Mouse (Mus musculus): Measurements from ENCODE around the gene Zfp459. TPM values are rescaled to one million over a fixed set of nuclear protein-coding genes. Genes with fewer than 3 reads are reported as not detected.
"Not testable (repeated sequence)": the region's sequence is repeated elsewhere in the genome, so short reads cannot be mapped to it uniquely, and the experiment has no call there.

The Zfp459 gene
- polyA plus RNA-seq (2012; rRNA removed): 0.34 and 0.97 TPM in 2 replicates

GRCm38 (mm10) chr13:67421207-67421857 is at the start of gene Zfp459:
Gene Zfp459, minus strand, starts transcription at chr13:67421418.
- peak; percentile 49 for DNase-seq (ENCODE audit: low read depth)

GRCm38 (mm10) chr13:67469274-67469673 is 48.1 kb upstream of the Zfp459 start:
- no peak for DNase-seq (ENCODE audit: low read depth)

GRCm38 (mm10) chr13:67463506-67464185 is 42.4 kb upstream of the Zfp459 start:
- not testable (repeated sequence) for DNase-seq (ENCODE audit: low read depth)

GRCm38 (mm10) chr13:67452021-67452309 is 30.7 kb upstream of the Zfp459 start:
- no peak for DNase-seq (ENCODE audit: low read depth)

GRCm38 (mm10) chr13:67451172-67452020 is 30.2 kb upstream of the Zfp459 start, which contains the start of gene Zfp874a:
Gene Zfp874a, minus strand, starts transcription at chr13:67451624.
- peak; percentile 61 for DNase-seq (ENCODE audit: low read depth)

GRCm38 (mm10) chr13:67437095-67437494 is 15.9 kb upstream of the Zfp459 start:
- not testable (repeated sequence) for DNase-seq (ENCODE audit: low read depth)

- no peak for DNase-seq (ENCODE audit: low read depth)
Observed at GRCm38 (mm10) chr13:67428116-67428515, 6.9 kb upstream of the Zfp459 start.

- not testable (repeated sequence) for DNase-seq (ENCODE audit: low read depth)
Observed at GRCm38 (mm10) chr13:67425699-67426098, 4.5 kb upstream of the Zfp459 start.

- not testable (repeated sequence) for DNase-seq (ENCODE audit: low read depth)
Observed at GRCm38 (mm10) chr13:67422532-67422931, 1.3 kb upstream of the Zfp459 start.

- no peak for DNase-seq (ENCODE audit: low read depth)
Observed at GRCm38 (mm10) chr13:67420558-67421206, 536 bp downstream of the Zfp459 start.

GRCm38 (mm10) chr13:67416811-67417210 is 4.4 kb downstream of the Zfp459 start:
- DNase-seq (ENCODE audit: low read depth): no peak

- no peak for DNase-seq (ENCODE audit: low read depth)
Observed at GRCm38 (mm10) chr13:67415759-67416158, 5.5 kb downstream of the Zfp459 start.

- not testable (repeated sequence) for DNase-seq (ENCODE audit: low read depth)
Observed at GRCm38 (mm10) chr13:67413634-67414033, 7.6 kb downstream of the Zfp459 start.

- DNase-seq (ENCODE audit: low read depth): not testable (repeated sequence)
Observed at GRCm38 (mm10) chr13:67399183-67399903, 21.9 kb downstream of the Zfp459 start, which contains the start of gene Zfp429. Gene Zfp429, minus strand, starts transcription at chr13:67399819.

- not testable (repeated sequence) for DNase-seq (ENCODE audit: low read depth)
Observed at GRCm38 (mm10) chr13:67376255-67376654, 45.0 kb downstream of the Zfp459 start.

GRCm38 (mm10) chr13:67375050-67375911 is 45.9 kb downstream of the Zfp459 start, which contains the start of the genes Gm28041 and Zfp456:
Gene Gm28041, minus strand, starts transcription at chr13:67375733.
Gene Zfp456, minus strand, starts transcription at chr13:67375810.
- DNase-seq (ENCODE audit: low read depth): peak; percentile 33

- DNase-seq (ENCODE audit: low read depth): peak; percentile 77
Observed at GRCm38 (mm10) chr13:67360131-67360744, 61.0 kb downstream of the Zfp459 start, which contains the start of the genes Gm28044 and Zfp953. Gene Gm28044, minus strand, starts transcription at chr13:67360536. Gene Zfp953, minus strand, starts transcription at chr13:67360605.

Measured in gonadal fat pad, adult 2 months (tissue).